Mouse (Mus musculus) limb, embryonic 15.5 days (tissue): ENCODE results near the gene Parp14. TPM values are rescaled to one million over a fixed set of nuclear protein-coding genes. Genes with fewer than 3 reads are reported as not detected.

Source experiments
- ATAC-seq: fragments of 200-750 bp; cut with Nextera tagmentation; 2 replicates; pipeline ENCODE4 v1.8.0; 2017; ENCODE audit warnings: low read depth, moderate TSS enrichment; ENCODE audit not compliant: insufficient number of reproducible peaks, low FRiP score, low TSS enrichment
- H3K27ac ChIP-seq: fragments of 300-500 bp; sonication (generic); 2 replicates; pipeline ENCODE4 v1.5.1; 2015; ENCODE audit warnings: moderate library complexity, mild to moderate bottlenecking, inconsistent platforms
- H3K27me3 ChIP-seq: fragments of 300-500 bp; sonication (generic); 2 replicates; pipeline ENCODE4 v1.6.1; 2015; ENCODE audit warnings: inconsistent platforms
- H3K36me3 ChIP-seq: fragments of 300-500 bp; sonication (generic); 2 replicates; pipeline ENCODE4 v1.6.1; 2015; ENCODE audit warnings: inconsistent platforms
- H3K4me1 ChIP-seq: fragments of 300-500 bp; sonication (generic); 2 replicates; pipeline ENCODE4 v1.6.1; 2015; ENCODE audit warnings: inconsistent platforms
- H3K4me2 ChIP-seq: fragments of 300-500 bp; sonication (generic); 2 replicates; pipeline ENCODE4 v1.6.1; 2015; ENCODE audit warnings: mild to moderate bottlenecking, inconsistent platforms
- H3K4me3 ChIP-seq: fragments of 300-500 bp; sonication (generic); 2 replicates; pipeline ENCODE4 v1.5.1; 2015; ENCODE audit warnings: mild to moderate bottlenecking, inconsistent platforms
- H3K9ac ChIP-seq: fragments of 300-500 bp; sonication (generic); 2 replicates; pipeline ENCODE4 v1.6.1; 2015; ENCODE audit warnings: inconsistent platforms
- H3K9me3 ChIP-seq: fragments of 300-500 bp; sonication (generic); 2 replicates; pipeline ENCODE4 v1.6.1; 2016; ENCODE audit warnings: inconsistent platforms
- WGBS: fragments of 180-500 bp; shearing (Covaris S2); methylation state at CpG from one replicate; pipeline ENCODE4 v1.1.7; 2015; 5-methylcytosine and 5-hydroxymethylcytosine counted together
- polyA plus RNA-seq: library from polyadenylated mRNA; unstranded; fragments of >200 nt; fragmentation: Nextera tagmentation; extraction: Ambion mirVana; gene quantifications from 2 replicates; pipeline ENCODE4 v1.2.1, GENCODE M21; 2015

Gene Parp14
- polyA plus RNA-seq, 1 experiment from 2014 or later = 1.2 TPM

- ATAC-seq = no peak
- Histone ChIP-seq H3K4me3 (no peak overlapping the region), H3K27ac (no peak overlapping the region), H3K9ac (no peak overlapping the region), H3K4me2 (no peak overlapping the region), H3K27me3 (peaks cover 15% of the 10 kb centered on the region), H3K9me3 (no peaks in the 10 kb centered on the region), H3K36me3 (no peaks in the 10 kb centered on the region), H3K4me1 (peaks cover 10% of the 10 kb centered on the region; the same call in 1 of the 2 replicates)
- WGBS = 64% methylated on average over 11 of the region's 11 CpGs
These were observed 3.6 kb downstream of the Parp14 start for GRCm38 (mm10) chr16:35867726-35868125.

DNA sequence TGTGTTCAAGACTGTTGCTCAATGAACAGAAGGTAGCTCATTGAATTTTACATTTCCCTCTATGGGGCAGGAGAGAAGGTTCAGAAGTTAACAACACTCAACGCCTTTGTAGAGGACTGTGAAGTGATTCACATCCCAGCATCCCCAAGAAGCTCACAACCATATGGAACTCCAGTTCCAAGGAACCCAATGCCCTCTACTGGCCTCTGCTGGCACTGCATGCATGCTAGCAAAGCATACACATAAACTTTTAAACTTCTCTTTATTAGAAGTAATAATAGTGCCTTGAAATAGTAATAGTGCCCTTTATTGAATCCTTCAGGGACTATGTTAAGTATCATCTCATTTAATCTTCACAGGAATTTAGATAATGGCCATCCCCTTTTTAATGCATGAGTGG lies 9.3 kb downstream of the Parp14 start:
- H3K27ac ChIP-seq = no peak overlapping the region

DNA sequence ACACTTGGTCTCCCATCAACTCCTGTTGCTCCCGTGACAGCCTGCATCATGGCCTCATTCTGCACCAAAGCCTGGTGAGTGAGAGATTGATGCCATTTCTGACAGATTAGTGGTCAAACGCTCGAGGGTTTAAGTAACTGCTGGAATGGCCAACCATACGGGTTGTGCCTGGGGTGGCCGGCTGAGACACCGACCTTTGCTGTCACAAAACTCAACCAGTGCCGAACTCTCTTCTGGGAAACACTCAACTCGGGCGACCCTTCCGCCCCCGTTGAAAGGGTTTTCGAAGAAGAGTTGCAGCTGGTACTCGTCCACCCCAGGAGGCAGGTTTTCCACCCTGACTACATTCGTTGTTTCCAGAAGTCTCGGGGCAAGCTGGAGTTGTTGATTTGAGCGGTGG lies 11.1 kb downstream of the Parp14 start:
- H3K36me3 ChIP-seq = no peaks in the 10 kb centered on the region
- no peaks in the 10 kb centered on the region for H3K9me3 ChIP-seq
- no peaks in the 10 kb centered on the region for H3K27me3 ChIP-seq
- H3K4me2 ChIP-seq = no peak overlapping the region
- WGBS = 80% methylated on average over 16 of the region's 16 CpGs
- no peak overlapping the region for H3K9ac ChIP-seq
- ATAC-seq = no peak
- H3K4me1 ChIP-seq = no peaks in the 10 kb centered on the region
- H3K4me3 ChIP-seq = no peak overlapping the region
- no peak overlapping the region for H3K27ac ChIP-seq

More for the DNA sequence above, 9.3 kb downstream of the Parp14 start:
- Histone ChIP-seq H3K36me3 (no peaks in the 10 kb centered on the region), H3K4me2 (no peak overlapping the region), H3K27me3 (no peaks in the 10 kb centered on the region), H3K9ac (no peak overlapping the region), H3K9me3 (no peaks in the 10 kb centered on the region), H3K4me3 (no peak overlapping the region), H3K4me1 (no peaks in the 10 kb centered on the region)
- ATAC-seq = no peak
- WGBS = 84% methylated on average over 1 of the region's 1 CpGs

DNA sequence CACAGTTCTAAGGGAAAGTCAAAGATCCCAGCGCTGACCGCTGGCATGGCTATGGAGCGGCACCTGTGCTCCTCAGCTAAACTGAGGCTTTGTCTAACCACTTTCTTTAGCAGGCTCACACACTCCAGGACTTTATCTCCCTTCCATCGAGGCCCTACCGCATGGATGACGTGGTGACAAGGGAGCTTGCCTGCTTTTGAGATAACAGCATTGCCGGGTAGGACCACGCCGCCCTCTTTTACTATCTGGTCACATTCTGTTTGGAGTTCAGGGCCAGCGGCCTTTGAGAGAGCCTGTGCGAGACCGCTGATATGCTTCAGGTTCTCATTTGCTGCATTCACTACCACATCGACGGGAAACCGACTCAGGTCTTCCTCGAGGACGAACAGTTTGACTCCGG lies 14.6 kb downstream of the Parp14 start:
- WGBS = 88% methylated on average over 18 of the region's 18 CpGs
- H3K27ac ChIP-seq = no peak overlapping the region
- no peak overlapping the region for H3K4me3 ChIP-seq
- no peaks in the 10 kb centered on the region for H3K9me3 ChIP-seq
- H3K4me2 ChIP-seq = no peak overlapping the region
- H3K9ac ChIP-seq = no peak overlapping the region
- no peaks in the 10 kb centered on the region for H3K27me3 ChIP-seq
- no peak for ATAC-seq
- H3K4me1 ChIP-seq = no peaks in the 10 kb centered on the region
- no peaks in the 10 kb centered on the region for H3K36me3 ChIP-seq

DNA sequence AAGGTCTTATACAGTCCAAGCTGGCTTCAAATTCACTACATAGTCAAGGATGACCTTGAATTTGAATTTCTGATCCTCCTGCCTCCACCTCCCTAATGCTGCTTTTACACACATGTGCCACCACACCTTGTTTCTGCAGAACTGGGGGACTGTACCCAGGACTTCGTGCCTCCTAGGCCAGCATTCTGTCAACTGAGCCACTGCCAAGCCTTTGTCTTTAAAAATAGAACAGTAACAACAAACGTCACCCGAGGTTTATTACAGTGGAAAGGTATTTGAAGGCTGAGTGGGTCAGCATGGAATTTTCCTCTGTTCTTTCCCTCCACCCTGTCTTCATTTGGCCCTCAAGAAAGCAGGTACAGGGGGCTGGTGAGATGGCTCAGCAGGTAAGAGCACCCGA lies 15.5 kb downstream of the Parp14 start:
- Histone ChIP-seq H3K36me3 (no peaks in the 10 kb centered on the region), H3K27me3 (no peaks in the 10 kb centered on the region), H3K4me3 (no peak overlapping the region), H3K4me2 (no peak overlapping the region), H3K9ac (no peak overlapping the region), H3K27ac (no peak overlapping the region), H3K4me1 (no peaks in the 10 kb centered on the region), H3K9me3 (no peaks in the 10 kb centered on the region)
- ATAC-seq = no peak
- 67% methylated on average over 4 of the region's 4 CpGs for WGBS

GRCm38 (mm10) chr16:35847138-35847537 lies 24.2 kb downstream of the Parp14 start:
- H3K27ac ChIP-seq = no peak overlapping the region
- no peak overlapping the region for H3K4me2 ChIP-seq
- no peaks in the 10 kb centered on the region for H3K9me3 ChIP-seq
- ATAC-seq = no peak
- no peak overlapping the region for H3K4me3 ChIP-seq
- H3K9ac ChIP-seq = no peak overlapping the region
- no peaks in the 10 kb centered on the region for H3K4me1 ChIP-seq
- no peaks in the 10 kb centered on the region for H3K27me3 ChIP-seq
- no peaks in the 10 kb centered on the region for H3K36me3 ChIP-seq

DNA sequence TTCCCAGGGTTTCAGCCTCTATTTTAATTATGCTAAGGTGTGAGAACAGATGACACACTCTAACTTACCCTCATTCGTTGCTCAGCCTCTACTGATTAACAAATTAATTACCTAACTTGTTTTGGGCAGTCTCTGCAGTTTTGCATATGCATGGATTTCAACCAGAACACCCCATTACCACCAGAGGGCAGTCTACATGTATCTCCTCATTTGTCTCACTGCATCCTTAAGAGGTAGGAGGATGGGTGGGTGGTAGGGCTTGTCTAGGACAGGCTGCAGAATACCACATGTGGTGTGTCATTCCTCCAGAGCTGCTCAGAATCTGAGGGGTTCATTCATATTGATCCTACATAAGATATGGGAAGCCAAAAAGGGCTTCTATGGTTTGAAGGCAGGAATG lies 31.7 kb downstream of the Parp14 start:
- Histone ChIP-seq H3K4me2 (no peak overlapping the region), H3K27ac (no peak overlapping the region), H3K9me3 (no peaks in the 10 kb centered on the region), H3K4me1 (no peaks in the 10 kb centered on the region), H3K4me3 (no peak overlapping the region), H3K36me3 (no peaks in the 10 kb centered on the region), H3K27me3 (no peaks in the 10 kb centered on the region), H3K9ac (no peak overlapping the region)
- no peak; the same call in 1 of the 2 replicates for ATAC-seq
- WGBS = 18% methylated on average over 1 of the region's 1 CpGs

DNA sequence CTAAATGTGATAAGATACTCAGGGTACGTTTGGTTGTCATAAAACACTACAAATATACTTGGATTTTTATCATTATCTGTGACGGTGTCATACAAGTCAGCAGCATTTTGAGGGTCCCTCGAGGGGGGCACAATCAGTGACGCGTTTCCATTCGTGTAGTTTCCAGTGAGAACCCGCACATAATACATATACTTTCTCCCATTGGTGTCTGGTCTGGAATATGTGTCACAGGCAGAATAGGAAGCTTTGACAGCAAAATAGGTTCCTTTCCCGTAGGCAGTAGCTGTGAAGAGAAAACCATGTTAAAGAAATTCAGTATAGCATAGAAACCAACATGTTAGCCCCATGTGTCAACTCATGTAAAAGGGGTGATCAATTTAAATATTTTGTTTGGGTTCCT lies 36.7 kb downstream of the Parp14 start:
- Histone ChIP-seq H3K27me3 (no peaks in the 10 kb centered on the region), H3K4me2 (no peak overlapping the region), H3K9ac (no peak overlapping the region), H3K4me3 (no peak overlapping the region), H3K36me3 (no peaks in the 10 kb centered on the region), H3K9me3 (no peaks in the 10 kb centered on the region), H3K4me1 (no peaks in the 10 kb centered on the region), H3K27ac (no peak overlapping the region)
- ATAC-seq = no peak
- 89% methylated on average over 8 of the region's 8 CpGs for WGBS

- H3K9ac ChIP-seq = no peak overlapping the region
- no peak overlapping the region for H3K27ac ChIP-seq
- no peaks in the 10 kb centered on the region for H3K9me3 ChIP-seq
- H3K4me3 ChIP-seq = no peak overlapping the region
- no peak overlapping the region for H3K4me2 ChIP-seq
- no peaks in the 10 kb centered on the region for H3K27me3 ChIP-seq
- WGBS = 74% methylated on average over 3 of the region's 3 CpGs
- H3K4me1 ChIP-seq = no peaks in the 10 kb centered on the region
- no peaks in the 10 kb centered on the region for H3K36me3 ChIP-seq
- ATAC-seq = no peak
These were observed 38.4 kb downstream of the Parp14 start for GRCm38 (mm10) chr16:35832926-35833325.

- Histone ChIP-seq H3K9me3 (no peaks in the 10 kb centered on the region), H3K27me3 (no peaks in the 10 kb centered on the region), H3K36me3 (peaks cover 21% of the 10 kb centered on the region), H3K4me3 (no peak overlapping the region), H3K4me2 (no peak overlapping the region), H3K9ac (no peak overlapping the region), H3K4me1 (no peaks in the 10 kb centered on the region), H3K27ac (no peak overlapping the region)
- WGBS = 31% methylated on average over 7 of the region's 7 CpGs
- no peak for ATAC-seq
These were observed 41.3 kb downstream of the Parp14 start for GRCm38 (mm10) chr16:35829999-35830398.

DNA sequence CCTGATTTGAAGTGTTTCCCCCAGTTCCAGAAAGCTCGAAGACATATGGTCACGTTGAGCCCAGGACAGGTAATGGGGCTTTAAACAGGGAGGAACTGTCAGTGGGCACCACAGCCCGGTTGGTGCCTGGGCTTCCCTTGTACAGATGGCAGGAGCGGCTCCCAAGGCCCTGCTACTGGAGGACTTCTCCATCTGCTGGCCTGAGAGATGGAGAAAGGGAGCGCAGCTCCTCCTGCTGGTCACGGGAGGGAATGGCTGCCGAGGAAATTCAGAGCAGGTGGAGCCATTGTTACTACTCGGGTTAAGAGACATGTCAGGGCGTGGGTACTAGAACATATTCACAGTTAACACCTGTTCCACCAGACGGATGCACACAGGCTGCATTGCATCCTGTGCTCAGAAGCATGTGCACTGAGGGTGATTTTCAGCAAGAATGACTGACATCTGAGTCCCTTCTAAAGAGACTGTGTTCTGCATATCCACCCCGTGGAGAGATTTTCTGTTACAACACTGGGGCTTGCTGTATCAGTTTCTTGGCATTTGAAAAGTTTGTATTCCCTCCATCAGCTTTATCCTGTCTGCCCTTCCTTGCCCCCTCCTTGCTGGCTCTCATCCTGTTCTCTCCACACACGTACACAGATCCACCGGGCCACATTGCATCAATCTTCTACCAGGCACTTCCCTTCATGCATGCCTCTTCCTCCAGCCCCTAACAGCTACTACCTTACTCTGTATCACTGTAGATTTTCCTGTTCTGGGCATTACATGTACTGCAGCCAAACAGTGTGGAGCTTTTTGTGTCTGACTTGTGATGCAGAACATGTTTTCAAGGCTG lies 53.9 kb downstream of the Parp14 start:
- H3K4me3 ChIP-seq = no peak overlapping the region
- H3K27me3 ChIP-seq = no peaks in the 10 kb centered on the region
- ATAC-seq = 0 out of 2 replicates have a peak, but pooled peaks have one; percentile 40
- H3K9me3 ChIP-seq = no peaks in the 10 kb centered on the region
- no peak overlapping the region for H3K27ac ChIP-seq
- 35% methylated on average over 13 of the region's 13 CpGs for WGBS
- no peak overlapping the region for H3K9ac ChIP-seq
- peaks cover 11% of the 10 kb centered on the region for H3K36me3 ChIP-seq
- H3K4me2 ChIP-seq = no peak overlapping the region
- H3K4me1 ChIP-seq = no peaks in the 10 kb centered on the region

GRCm38 (mm10) chr16:35813119-35813518 lies 58.2 kb downstream of the Parp14 start:
- Histone ChIP-seq H3K4me1 (no peaks in the 10 kb centered on the region), H3K9me3 (no peaks in the 10 kb centered on the region), H3K27ac (no peak overlapping the region), H3K4me3 (no peak overlapping the region), H3K27me3 (no peaks in the 10 kb centered on the region), H3K4me2 (no peak overlapping the region), H3K36me3 (no peaks in the 10 kb centered on the region), H3K9ac (no peak overlapping the region)
- no peak for ATAC-seq
- 62% methylated on average over 3 of the region's 3 CpGs for WGBS

DNA sequence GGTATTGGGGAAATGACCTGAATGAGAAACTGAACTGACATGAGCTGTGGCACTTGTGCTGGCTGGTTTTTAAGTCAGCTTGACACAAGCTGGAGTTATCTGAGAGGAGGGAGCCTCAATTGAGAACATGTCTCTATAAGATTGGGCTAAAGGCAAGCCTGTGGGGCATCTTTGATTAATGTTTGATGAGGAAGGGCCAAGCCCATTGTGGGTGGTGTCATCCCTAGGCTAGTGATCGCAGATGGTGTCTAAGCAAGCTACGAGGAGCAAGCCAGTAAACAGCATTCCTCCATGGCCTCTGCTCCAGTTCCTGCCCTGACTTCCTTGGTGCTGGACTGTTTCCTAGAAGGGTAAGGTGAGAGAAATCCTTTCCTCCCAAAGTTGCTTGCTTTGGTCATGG lies 62.5 kb downstream of the Parp14 start:
- Histone ChIP-seq H3K4me1 (no peaks in the 10 kb centered on the region), H3K27me3 (no peaks in the 10 kb centered on the region), H3K9me3 (no peaks in the 10 kb centered on the region), H3K36me3 (no peaks in the 10 kb centered on the region), H3K4me3 (no peak overlapping the region), H3K4me2 (no peak overlapping the region), H3K27ac (no peak overlapping the region), H3K9ac (no peak overlapping the region)
- ATAC-seq = no peak
- 92% methylated on average over 2 of the region's 2 CpGs for WGBS
